Mouse (Mus musculus) layer of hippocampus, adult 2 months (tissue): ENCODE data around the gene Trim29. TPM values are rescaled to one million over a fixed set of nuclear protein-coding genes. Genes with fewer than 3 reads are reported as not detected.

Source experiments
- DNase-seq, 2 experiments: peaks; one replicate each; pipeline ENCODE4 v3.0.0; 2022; ENCODE audit warnings: low spot score in 2 of 2
- H3K27ac ChIP-seq: fragments of 200-600 bp; 2 replicates; pipeline ENCODE4 v1.8.1; 2022
- H3K4me3 ChIP-seq: fragments of 200-600 bp; 2 replicates; pipeline ENCODE4 v1.8.1; 2022; ENCODE audit warnings: mild to moderate bottlenecking
- CTCF ChIP-seq: fragments of 200-600 bp; conservative IDR thresholded peaks from 2 replicates; pipeline ENCODE4 v1.8.1; 2022; ENCODE audit warnings: antibody characterized with exemption, mild to moderate bottlenecking, moderate library complexity
- long read RNA-seq, 2 experiments: library from polyadenylated mRNA; stranded (forward); transcript quantifications; one replicate each; pipeline ENCODE4 v2.0.0; 2021; ENCODE audit warnings: borderline mapping rate in 2 of 2
- total RNA-seq, 2 experiments: library from RNA; stranded (reverse); gene quantifications; 2 replicates each; pipeline ENCODE4 v1.2.3; 2021

Gene Trim29
- under 1 TPM; 0.32 to 0.44 TPM for total RNA-seq
- long read RNA-seq, experiment 1: 0 reads
- long read RNA-seq, experiment 2: 0 reads

DNA sequence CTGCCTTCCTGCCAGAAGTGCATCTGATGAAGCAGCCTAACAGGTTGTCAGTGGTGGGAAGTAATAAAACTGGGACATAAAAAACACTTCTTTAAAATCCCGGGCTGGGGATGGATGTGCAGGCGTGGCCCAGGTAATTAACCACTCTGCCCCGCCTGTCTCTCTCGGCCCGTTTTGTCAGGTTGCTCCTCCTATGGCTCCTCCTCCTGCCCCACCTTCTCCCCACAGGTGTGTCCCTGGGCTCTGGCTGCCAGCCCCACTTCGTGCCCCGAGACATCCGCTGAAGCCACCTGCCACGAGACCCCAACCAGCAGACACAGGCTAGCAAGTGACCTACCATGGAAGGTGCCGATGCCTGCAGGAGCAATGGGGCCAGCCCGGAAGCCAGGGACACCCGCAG lies at the start of gene Trim29:
Gene Trim29 (plus strand): TSS at position 311 of the 400 bp plus-strand sequence.
- no peak within 1 kb of the TSS for H3K4me3 ChIP-seq
- no peak within 1 kb of the TSS for H3K27ac ChIP-seq
- no peak for TF ChIP-seq CTCF
- no peak for DNase-seq

DNA sequence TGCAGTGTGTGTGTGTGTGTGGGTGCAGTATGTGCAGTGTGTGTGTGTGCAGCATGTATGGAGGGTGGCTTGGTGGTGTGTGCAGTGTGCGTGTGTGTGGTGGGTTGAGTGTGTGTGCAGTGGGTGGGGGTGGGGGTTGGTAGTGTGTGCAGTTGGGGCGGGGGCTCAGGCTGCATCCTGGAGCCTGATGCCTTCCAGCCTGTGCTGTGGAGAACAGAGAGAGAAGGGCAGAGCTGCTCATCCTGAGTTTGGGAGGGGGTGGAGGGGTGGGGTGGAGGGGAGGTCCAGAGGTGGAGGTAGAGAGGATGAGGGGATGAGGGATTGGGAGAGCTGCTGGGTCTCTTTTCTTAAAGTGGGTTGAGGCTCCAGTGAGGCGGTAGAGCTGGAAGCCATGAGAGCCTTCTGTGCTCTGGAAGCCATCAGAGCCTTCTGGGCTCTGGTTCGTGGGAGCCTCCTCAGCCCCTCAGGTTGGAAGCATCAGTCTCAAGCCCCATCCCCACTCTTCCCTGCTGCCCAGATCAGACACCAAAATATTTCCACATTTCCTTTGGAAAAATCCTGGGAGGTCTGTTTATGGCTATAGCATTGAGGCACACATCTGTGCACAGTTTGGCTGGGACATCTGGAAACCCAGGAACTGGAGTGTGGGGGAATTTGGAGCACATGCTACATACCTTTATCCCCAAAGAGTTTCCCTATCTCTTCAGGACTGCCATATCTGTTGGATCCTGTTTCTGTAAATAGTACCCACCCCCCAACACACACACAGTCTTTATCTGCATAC lies 49.3 kb upstream of the Trim29 start:
- no peak for TF ChIP-seq CTCF
- no peak overlapping the region for H3K27ac ChIP-seq
- no peak overlapping the region for H3K4me3 ChIP-seq
- no peak for DNase-seq

DNA sequence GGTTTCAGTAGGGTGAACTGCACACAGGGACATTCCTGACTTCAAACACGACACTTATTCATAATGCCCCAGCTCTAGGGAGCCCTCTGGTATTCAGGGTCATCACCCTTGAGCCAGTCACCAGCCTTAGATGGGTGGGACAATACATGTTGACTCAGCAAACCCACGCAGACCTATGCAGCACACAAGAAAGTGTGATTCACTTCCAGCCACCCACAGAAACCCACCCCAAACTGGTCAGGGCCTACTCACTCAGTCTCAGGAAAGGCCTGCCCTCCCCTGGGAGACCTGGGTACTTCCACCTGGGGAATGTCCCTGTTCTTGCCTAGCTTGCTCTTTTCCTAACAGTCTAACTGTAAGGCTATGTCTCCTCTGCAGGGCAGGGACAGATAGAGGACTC lies 48.7 kb upstream of the Trim29 start:
- peak; percentile 21; the same call in 1 of the 2 replicates for TF ChIP-seq CTCF
- no peak for DNase-seq
- H3K27ac ChIP-seq: no peak overlapping the region
- H3K4me3 ChIP-seq: no peak overlapping the region

DNA sequence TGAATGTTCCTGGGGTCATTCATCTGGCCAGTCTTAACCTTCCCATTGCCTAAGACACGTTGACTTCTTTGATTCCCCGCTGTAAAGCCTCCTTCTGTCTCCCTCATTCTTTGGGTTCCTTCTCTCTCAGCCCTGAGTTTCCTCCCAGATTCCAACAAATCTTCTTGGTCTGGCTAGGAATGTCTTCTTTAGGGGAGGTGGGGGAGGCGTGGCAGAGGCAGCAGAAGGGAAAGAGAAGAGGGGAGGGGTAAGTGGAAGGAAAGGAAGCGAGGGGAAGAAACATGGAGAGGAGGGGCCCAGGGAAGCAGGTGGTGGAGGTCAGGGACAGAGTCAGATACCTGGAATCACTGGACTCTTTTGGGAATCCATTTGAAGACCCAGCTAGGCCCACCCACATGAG lies 48.3 kb upstream of the Trim29 start:
- DNase-seq: no peak
- no peak for TF ChIP-seq CTCF
- Histone ChIP-seq H3K27ac (no peak overlapping the region), H3K4me3 (no peak overlapping the region)

DNA sequence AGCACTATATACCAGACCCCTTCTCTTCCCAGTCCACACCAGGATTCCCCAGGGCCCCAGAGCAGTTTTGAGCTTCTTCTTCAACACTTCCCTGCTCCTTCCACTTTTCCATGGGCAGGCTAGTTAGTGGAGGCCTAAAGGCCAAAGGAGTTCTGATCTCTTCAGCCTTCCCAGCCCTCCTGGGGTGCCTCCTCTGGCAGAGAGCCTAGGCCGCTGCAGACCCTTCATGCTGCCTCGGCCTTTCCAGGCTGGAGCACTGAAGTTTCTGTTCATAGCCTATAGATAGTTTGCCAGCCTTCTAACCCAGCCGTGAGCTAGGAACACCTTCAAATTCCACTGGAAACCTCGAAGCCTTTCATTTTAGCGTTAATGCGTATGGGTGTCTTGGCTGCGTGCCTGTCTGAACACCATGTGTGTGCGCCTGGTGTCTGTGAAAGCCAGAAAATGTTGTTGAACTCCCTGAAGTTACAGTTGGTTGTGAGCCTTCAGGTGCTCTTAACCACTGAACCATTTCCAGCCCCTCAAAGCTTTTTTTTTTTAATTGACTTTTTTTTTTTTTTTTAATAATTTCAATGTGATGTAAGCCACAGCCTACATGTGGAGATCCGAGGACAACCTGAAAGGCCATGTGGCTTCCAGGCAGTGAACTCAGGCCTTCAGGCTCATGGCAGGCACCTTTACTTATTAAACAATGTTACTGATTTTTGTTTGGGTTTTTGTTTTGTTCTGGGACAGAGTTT lies 47.7 kb upstream of the Trim29 start:
- H3K27ac ChIP-seq: no peak overlapping the region
- no peak for DNase-seq
- H3K4me3 ChIP-seq: no peak overlapping the region
- TF ChIP-seq CTCF: no peak

DNA sequence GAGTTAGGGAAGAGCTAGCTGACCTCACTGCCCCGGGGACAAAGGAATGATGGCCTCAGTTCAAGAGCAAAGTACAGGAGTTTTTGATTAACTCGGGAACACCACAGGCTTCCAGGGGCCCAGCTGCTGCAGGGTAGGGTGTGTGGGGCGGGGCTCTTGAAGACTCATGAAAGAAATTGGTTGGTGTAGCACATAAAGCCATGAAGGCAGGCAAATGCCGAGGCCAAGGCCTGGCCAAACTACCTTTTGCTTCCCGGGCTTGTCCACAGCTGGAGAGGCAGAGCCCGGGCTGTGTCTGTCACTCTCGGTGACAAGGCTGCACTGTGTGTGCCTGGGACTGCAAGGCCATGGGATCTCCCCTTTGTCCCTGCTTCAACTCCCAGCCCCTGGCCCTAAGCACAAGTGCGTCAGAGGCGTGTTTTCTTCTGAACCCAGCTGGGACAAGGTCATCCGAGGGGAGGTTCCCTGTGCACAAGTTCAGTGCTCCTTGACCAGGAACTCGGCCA lies 46.6 kb upstream of the Trim29 start:
- no peak for TF ChIP-seq CTCF

DNA sequence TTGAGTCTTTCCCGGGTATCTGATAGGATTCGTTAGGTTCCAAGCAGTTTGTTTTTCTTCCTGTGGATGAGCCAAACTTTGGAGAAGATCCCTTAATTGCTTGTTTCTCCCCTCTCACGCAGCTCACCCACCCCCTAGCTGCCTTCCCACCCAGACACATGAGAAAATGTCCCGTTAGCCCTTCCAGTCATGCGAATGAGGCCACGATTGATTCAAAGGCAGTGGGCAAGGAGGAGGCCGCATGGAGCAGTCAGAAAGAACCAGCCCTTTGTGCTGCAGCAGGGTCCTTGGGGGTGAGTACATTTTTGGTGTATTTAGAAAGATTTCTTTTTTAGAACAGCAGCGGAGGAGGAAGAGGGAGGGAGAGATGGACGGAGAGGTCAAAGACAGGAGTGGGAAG lies 45.5 kb upstream of the Trim29 start:
- TF ChIP-seq CTCF: no peak
- Histone ChIP-seq H3K27ac (peak overlapping the region; percentile 81), H3K4me3 (peak overlapping the region; percentile 13; the same call in 1 of the 2 replicates)
- DNase-seq: no peak

More for the DNA sequence above, 46.6 kb upstream of the Trim29 start:
- DNase-seq: no peak
- Histone ChIP-seq H3K4me3 (no peak overlapping the region), H3K27ac (peak overlapping the region; percentile 72)

DNA sequence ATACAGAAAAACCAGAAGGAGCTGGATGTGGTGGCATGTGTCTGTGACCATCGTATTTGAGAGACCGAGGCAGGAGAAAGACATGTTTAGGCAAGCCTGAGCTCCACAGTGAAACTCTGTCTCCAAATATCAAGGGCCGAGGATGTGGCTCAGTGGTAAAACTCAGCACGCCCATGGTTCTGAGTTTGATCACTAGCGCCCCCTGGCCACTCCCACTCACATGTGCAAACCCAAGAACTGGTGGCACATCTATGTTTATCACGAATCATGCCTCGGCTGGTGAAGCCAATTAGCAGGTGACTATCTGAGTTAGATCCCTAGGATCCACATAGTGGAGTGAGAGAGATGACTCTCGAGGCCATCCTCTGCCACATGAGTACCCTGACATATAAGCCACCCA lies 43.3 kb upstream of the Trim29 start:
- DNase-seq: no peak
- H3K27ac ChIP-seq: peak overlapping the region; percentile 81; the same call in 1 of the 2 replicates
- peak; percentile 53 for TF ChIP-seq CTCF

DNA sequence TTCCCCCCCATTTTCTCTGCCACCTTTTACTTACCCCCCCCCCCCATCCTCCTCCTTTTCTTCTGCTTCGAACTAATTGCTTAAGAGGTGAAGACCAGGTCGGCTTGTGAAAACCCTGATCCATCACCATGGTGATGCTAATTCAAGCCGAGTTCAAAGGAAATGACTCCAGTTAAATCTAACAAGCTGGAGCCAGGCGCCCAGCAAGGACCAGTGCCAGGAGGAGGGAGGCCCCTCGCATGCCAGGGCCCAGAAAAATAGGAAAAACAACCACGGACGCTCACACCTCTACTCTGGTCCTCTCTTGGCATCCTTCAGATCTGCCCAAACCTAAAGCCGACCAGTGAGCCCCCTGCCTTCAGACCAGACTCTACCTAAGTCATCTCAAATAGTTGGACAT lies 41.5 kb upstream of the Trim29 start:
- DNase-seq: peak; percentile 51 to 52
- peak overlapping the region; percentile 81 for H3K27ac ChIP-seq
- no peak overlapping the region for H3K4me3 ChIP-seq
- no peak for TF ChIP-seq CTCF

More for the DNA sequence above, 43.3 kb upstream of the Trim29 start:
- no peak overlapping the region for H3K4me3 ChIP-seq

DNA sequence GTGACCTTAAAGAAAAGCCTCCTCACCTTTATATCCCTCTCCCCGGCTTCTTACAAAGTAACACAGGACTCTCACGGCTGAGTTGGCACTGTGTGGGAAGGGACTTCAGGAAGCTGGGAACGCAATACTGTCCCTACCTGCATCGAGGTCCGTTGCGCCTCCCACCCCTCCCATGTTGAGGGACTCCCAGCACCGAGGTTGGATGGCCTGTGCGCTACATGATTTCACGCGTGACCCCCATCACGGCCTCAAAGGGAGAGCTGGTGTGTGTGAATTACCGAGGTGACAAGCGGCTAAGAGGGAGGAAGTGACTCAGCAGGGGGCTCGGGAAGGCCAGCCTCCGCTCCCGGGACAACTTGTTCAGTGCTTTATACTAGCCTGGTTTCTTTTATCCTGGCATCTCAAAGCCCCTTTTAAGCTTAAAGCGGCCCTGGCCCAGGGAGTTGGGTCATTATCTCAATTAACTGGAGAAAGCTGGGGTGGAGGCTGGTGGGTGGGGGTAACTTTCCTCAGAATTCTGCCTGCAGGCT lies 39.9 kb upstream of the Trim29 start:
- no peak for TF ChIP-seq CTCF
- DNase-seq: peak; percentile 44 to 64
- peak overlapping the region; percentile 37 for H3K4me3 ChIP-seq
- H3K27ac ChIP-seq: peak overlapping the region; percentile 92

DNA sequence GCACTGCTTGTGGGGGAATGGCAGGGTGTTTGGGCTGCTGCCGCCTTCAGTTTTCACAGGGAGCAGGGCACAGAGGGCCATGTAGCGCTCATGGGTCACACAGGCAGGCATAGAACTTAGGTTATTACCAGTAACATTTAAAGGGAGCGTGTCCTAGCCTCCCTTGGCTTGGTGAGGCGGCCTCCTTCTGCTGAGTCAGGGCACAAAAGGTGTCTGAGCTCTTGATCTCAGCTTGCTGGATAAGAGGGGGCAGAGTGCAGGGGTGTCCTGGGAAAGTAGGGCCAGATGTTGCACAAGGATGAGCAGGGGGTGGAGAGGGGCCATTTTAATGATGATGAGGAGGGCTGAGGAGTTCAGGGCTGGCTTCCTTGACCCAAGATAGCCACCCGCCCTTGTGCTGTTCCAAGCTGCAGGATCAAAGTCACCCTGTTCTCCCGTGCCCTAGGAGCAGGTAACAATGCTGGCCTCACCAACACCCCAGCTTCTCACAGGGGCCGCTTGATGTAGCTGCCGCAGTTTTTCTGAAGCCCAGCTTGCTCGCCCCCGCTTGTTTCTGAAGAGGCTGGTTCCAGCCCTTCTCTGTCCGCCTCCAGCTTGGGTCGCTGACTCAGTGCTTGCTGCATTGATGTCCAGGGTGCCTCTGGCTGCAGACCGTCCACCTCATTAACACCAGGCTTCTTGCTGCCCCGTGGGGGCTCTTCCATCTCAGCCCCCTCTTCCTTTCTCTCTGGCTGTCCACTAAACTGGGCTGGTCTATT lies 38.7 kb upstream of the Trim29 start:
- TF ChIP-seq CTCF: no peak
- peak overlapping the region; percentile 92 for H3K27ac ChIP-seq
- H3K4me3 ChIP-seq: no peak overlapping the region; the same call in 1 of the 2 replicates
- no peak for DNase-seq

DNA sequence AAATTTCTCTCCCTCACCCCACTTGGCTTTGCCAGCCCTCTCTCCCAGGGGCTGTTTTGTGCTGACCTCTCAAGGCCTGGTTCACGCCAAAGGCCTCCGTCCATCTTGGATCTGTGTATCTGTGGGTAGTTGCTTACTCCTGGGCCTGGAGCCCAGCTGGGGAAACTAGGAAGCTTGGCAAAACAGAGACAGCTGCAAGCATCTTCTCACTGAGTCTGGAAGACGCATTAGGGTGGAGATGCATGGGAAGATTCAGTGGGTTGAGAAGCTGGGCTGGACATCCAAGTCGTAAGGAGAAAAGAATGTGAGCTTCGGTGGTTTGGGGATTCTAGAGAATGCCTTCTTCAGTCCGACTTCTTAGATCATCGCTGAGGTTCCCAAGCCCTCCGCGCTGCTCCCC lies 36.9 kb upstream of the Trim29 start:
- Histone ChIP-seq H3K27ac (peak overlapping the region; percentile 33; the same call in 1 of the 2 replicates), H3K4me3 (no peak overlapping the region)
- DNase-seq: no peak
- TF ChIP-seq CTCF: no peak
